Mouse (Mus musculus): ENCODE results near the gene Actl6b. TPM values are rescaled to one million over a fixed set of nuclear protein-coding genes. Genes with fewer than 3 reads are reported as not detected.

The Actl6b gene
- polyA plus RNA-seq, 1 experiment from 2014 or later: 0.40 TPM

DNA sequence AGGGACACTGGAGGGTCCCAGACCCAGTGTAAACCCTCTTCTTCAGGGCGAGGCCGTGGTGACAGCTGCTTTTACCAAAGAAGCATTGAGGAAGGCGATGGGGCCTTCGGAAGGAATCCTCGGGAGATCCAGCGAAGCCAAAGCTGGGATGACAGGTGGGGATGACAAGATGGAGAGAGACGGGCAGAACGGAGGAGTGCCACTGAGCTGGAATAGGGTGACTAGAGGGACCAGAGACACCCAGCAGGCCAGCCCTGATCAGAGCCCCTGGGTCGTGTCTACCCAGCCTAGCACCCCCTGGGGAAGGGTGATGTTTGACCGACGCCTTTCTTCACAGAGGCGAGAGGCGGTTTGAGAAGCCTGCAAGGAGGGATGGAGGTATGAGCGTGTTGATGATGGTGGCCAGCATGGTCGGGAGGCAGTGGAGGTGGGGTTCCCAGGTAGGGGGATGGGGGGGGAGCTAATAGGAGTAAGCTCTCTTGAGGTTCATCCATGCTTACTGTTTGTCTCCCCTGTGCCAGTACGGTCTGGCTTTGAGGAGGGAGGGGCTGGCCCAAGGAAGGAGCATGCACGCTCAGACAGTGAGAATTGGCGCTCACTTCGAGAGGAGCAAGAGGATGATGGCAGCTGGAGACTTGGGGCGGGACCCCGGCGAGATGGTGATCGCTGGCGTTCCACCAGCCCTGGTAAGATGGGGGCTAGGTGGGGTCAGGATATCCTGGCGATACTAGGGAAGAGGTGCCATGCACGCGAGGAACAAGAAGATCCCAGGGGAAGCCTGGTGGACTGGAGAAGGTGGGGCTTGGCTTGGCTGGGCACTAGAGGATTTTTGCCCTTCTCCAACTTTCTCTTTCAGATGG lies 33.4 kb upstream of the Actl6b start:
- WGBS: 93% methylated on average over 27 of the region's 27 CpGs
- Histone ChIP-seq H3K4me1 (ENCODE audit: insufficient read depth, low read length) (peaks cover 9% of the 10 kb centered on the region; the same call in 1 of the 2 replicates), H3K27ac (ENCODE audit: low read length) (no peak overlapping the region), H3K4me2 (replicated peaks; ENCODE audit: low read depth, low read length) (no peak overlapping the region), H3K27me3 (ENCODE audit: insufficient read depth, low read length) (no peaks in the 10 kb centered on the region), H3K36me3 (ENCODE audit: insufficient read depth, low read length) (peaks cover 66% of the 10 kb centered on the region), H3K4me3 (ENCODE audit: low read length) (no peak overlapping the region), H3K9me3 (ENCODE audit: low read length) (no peaks in the 10 kb centered on the region), H3K9ac (replicated peaks; ENCODE audit: low read length) (no peak overlapping the region)
- no peak for ATAC-seq (ENCODE audit: low FRiP score, low TSS enrichment)

DNA sequence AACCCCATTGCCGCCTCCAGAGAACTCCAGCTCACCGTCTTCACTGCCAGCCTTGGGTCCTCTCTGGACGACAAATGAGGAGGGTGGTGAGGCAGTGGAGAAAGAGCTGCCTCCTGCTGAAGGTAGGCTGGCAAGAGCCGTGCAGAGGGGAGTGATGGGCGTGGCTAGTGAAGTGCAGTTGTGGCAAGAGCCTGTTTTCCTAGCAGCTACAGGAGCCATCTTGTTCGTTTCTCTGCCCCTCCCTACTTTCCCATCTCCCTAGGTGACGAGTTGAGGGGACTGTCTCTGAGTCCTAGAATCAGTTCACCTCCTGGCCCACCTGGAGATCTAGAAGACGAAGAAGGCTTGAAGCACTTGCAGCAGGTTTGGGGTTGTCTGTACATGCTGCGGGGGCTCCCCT lies 31.5 kb upstream of the Actl6b start:
- 80% methylated on average over 9 of the region's 9 CpGs for WGBS
- H3K4me3 ChIP-seq (ENCODE audit: low read length): no peak overlapping the region

DNA sequence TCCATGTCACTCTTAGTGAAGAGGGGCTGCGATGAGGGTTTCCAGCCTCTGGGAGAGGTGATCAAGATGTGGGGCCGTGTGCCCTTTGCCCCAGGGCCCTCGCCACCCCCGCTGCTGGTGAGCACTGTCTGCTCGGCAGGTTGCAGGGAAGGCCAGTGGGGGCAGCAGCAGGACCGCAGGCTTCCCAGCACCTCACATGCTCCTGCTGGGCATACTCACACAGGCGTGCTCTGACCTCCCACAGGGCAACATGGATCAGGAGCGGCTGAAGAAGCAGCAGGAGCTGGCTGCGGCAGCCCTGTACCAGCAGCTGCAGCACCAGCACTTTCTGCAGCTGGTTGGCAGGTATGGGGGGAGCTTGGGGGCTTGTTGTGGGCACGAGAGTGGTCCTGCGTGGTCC lies 30.6 kb upstream of the Actl6b start:
- Histone ChIP-seq H3K4me1 (ENCODE audit: insufficient read depth, low read length) (no peaks in the 10 kb centered on the region; the same call in 1 of the 2 replicates), H3K27me3 (ENCODE audit: insufficient read depth, low read length) (no peaks in the 10 kb centered on the region), H3K36me3 (ENCODE audit: insufficient read depth, low read length) (peaks cover 87% of the 10 kb centered on the region), H3K27ac (ENCODE audit: low read length) (no peak overlapping the region), H3K4me3 (ENCODE audit: low read length) (no peak overlapping the region), H3K9ac (replicated peaks; ENCODE audit: low read length) (no peak overlapping the region), H3K9me3 (ENCODE audit: low read length) (no peaks in the 10 kb centered on the region), H3K4me2 (replicated peaks; ENCODE audit: low read depth, low read length) (no peak overlapping the region)
- WGBS: 74% methylated on average over 11 of the region's 11 CpGs
- no peak for ATAC-seq (ENCODE audit: low FRiP score, low TSS enrichment)

More for the DNA sequence above, 31.5 kb upstream of the Actl6b start:
- Histone ChIP-seq H3K9me3 (ENCODE audit: low read length) (no peaks in the 10 kb centered on the region), H3K9ac (replicated peaks; ENCODE audit: low read length) (no peak overlapping the region), H3K4me1 (ENCODE audit: insufficient read depth, low read length) (no peaks in the 10 kb centered on the region; the same call in 1 of the 2 replicates), H3K4me2 (replicated peaks; ENCODE audit: low read depth, low read length) (no peak overlapping the region), H3K36me3 (ENCODE audit: insufficient read depth, low read length) (peaks cover 82% of the 10 kb centered on the region), H3K27ac (ENCODE audit: low read length) (no peak overlapping the region), H3K27me3 (ENCODE audit: insufficient read depth, low read length) (no peaks in the 10 kb centered on the region)
- ATAC-seq (ENCODE audit: low FRiP score, low TSS enrichment): no peak

DNA sequence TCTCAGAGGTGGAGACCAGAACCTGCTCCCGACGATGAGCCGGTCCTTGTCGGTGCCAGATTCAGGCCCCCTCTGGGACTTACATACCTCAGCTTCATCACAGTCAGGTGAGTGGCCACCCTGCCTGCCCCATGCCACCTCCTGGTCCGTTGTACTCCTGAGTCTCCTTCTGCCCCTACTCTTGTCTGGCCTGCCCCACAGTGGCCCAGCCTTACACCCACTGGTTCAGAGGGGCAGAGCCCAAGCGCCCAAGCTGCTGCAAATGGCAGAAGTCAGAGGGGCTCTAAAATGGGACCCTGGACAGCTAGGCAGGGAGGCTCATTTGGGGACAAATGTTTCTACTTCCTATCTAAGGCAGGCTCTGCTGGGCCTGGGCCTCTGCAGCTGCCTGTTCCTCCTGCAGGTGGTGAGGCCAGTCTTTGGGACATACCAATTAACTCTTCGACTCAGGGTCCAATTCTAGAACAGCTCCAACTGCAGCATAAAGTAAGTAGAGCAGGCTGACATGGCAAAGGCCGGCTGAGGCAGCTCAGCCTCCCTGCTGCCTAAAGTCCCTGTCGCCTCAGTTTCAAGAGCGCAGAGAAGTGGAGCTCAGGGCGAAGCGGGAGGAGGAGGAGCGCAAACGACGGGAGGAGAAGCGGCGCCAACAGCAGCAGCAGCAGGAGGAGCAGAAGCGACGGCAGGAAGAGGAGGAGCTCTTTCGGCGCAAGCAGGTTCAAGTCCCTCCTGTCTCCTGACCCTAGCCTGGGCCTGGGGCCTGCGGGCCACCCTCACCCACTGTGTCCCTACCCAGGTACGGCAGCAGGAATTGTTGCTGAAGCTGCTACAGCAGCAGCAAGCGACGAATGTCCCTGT lies 29.7 kb upstream of the Actl6b start:
- WGBS: 82% methylated on average over 25 of the region's 25 CpGs
- no peaks in the 10 kb centered on the region; the same call in 1 of the 2 replicates for H3K4me1 ChIP-seq (ENCODE audit: insufficient read depth, low read length)
- H3K4me3 ChIP-seq (ENCODE audit: low read length): no peak overlapping the region
- no peak overlapping the region for H3K9ac ChIP-seq (replicated peaks; ENCODE audit: low read length)
- H3K27ac ChIP-seq (ENCODE audit: low read length): no peak overlapping the region
- H3K27me3 ChIP-seq (ENCODE audit: insufficient read depth, low read length): no peaks in the 10 kb centered on the region
- peaks cover 94% of the 10 kb centered on the region for H3K36me3 ChIP-seq (ENCODE audit: insufficient read depth, low read length)
- no peak overlapping the region for H3K4me2 ChIP-seq (replicated peaks; ENCODE audit: low read depth, low read length)
- no peak for ATAC-seq (ENCODE audit: low FRiP score, low TSS enrichment)
- H3K9me3 ChIP-seq (ENCODE audit: low read length): no peaks in the 10 kb centered on the region

DNA sequence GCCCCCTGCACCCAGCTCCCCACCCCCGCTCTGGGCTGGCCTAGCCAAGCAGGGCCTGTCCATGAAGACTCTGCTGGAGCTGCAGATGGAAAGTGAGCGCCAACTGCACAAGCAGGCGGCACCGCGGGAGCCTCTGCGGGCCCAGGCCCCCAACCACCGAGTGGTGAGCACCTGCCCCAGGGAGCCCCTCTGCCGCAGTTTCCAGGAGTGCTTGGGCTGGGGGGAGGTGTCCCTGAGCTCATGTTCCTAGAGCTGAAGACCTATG lies 29.1 kb upstream of the Actl6b start:
- ATAC-seq (ENCODE audit: low FRiP score, low TSS enrichment): no peak
- H3K4me3 ChIP-seq (ENCODE audit: low read length): no peak overlapping the region
- no peak overlapping the region for H3K9ac ChIP-seq (replicated peaks; ENCODE audit: low read length)
- no peaks in the 10 kb centered on the region for H3K27me3 ChIP-seq (ENCODE audit: insufficient read depth, low read length)
- peaks cover 94% of the 10 kb centered on the region for H3K36me3 ChIP-seq (ENCODE audit: insufficient read depth, low read length)
- no peaks in the 10 kb centered on the region; the same call in 1 of the 2 replicates for H3K4me1 ChIP-seq (ENCODE audit: insufficient read depth, low read length)
- H3K9me3 ChIP-seq (ENCODE audit: low read length): no peaks in the 10 kb centered on the region
- WGBS: 89% methylated on average over 8 of the region's 8 CpGs
- H3K4me2 ChIP-seq (replicated peaks; ENCODE audit: low read depth, low read length): no peak overlapping the region
- no peak overlapping the region for H3K27ac ChIP-seq (ENCODE audit: low read length)

DNA sequence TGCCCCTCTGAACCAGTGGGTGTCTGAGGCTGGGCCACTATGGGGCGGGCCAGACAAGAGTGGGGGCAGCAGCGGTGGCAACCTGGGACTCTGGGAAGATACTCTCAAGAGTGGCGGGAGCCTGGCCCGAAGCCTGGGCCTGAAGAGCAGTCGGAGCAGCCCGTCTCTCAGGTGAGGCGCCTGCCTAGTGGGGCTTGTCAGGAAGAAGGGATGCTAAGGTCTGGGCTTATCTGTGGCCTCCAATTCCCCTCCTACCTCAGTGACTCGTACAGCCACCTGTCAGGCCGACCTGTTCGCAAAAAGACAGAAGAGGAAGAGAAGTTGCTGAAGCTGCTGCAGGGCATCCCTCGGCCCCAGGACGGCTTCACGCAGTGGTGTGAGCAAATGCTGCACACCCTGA lies 28.6 kb upstream of the Actl6b start:
- no peak overlapping the region for H3K4me3 ChIP-seq (ENCODE audit: low read length)

DNA sequence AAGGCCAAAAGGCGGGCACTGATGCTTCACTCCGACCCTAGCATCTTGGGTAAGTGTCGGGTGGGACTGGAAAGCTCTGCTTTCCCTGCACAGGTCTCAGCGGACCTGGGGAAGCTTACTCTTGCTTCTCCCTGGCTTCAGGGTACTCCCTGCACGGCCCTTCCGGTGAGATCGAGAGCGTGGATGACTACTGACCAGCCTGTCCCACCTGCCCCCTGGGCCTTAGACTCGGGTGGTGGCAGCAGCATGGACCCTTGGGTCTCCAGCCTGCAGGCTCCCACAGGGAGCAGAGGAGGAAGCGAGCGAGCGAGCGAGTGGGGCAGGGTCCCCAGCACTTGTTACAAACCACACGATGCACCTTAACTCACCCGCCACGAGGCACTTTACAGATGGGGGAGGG lies 27.8 kb upstream of the Actl6b start:
- peaks cover 91% of the 10 kb centered on the region for H3K36me3 ChIP-seq (ENCODE audit: insufficient read depth, low read length)
- H3K9me3 ChIP-seq (ENCODE audit: low read length): no peaks in the 10 kb centered on the region
- H3K9ac ChIP-seq (replicated peaks; ENCODE audit: low read length): no peak overlapping the region
- H3K4me2 ChIP-seq (replicated peaks; ENCODE audit: low read depth, low read length): no peak overlapping the region
- 73% methylated on average over 16 of the region's 16 CpGs for WGBS
- no peak overlapping the region for H3K27ac ChIP-seq (ENCODE audit: low read length)
- peaks cover 11% of the 10 kb centered on the region for H3K4me1 ChIP-seq (ENCODE audit: insufficient read depth, low read length)
- no peaks in the 10 kb centered on the region for H3K27me3 ChIP-seq (ENCODE audit: insufficient read depth, low read length)
- H3K4me3 ChIP-seq (ENCODE audit: low read length): no peak overlapping the region
- ATAC-seq (ENCODE audit: low FRiP score, low TSS enrichment): no peak

More for the DNA sequence above, 28.6 kb upstream of the Actl6b start:
- H3K4me2 ChIP-seq (replicated peaks; ENCODE audit: low read depth, low read length): no peak overlapping the region
- H3K9me3 ChIP-seq (ENCODE audit: low read length): no peaks in the 10 kb centered on the region
- no peak overlapping the region for H3K9ac ChIP-seq (replicated peaks; ENCODE audit: low read length)
- no peak overlapping the region for H3K27ac ChIP-seq (ENCODE audit: low read length)
- ATAC-seq (ENCODE audit: low FRiP score, low TSS enrichment): no peak
- H3K36me3 ChIP-seq (ENCODE audit: insufficient read depth, low read length): peaks cover 94% of the 10 kb centered on the region
- 81% methylated on average over 13 of the region's 13 CpGs for WGBS
- H3K27me3 ChIP-seq (ENCODE audit: insufficient read depth, low read length): no peaks in the 10 kb centered on the region
- peaks cover 4% of the 10 kb centered on the region; the same call in 1 of the 2 replicates for H3K4me1 ChIP-seq (ENCODE audit: insufficient read depth, low read length)

DNA sequence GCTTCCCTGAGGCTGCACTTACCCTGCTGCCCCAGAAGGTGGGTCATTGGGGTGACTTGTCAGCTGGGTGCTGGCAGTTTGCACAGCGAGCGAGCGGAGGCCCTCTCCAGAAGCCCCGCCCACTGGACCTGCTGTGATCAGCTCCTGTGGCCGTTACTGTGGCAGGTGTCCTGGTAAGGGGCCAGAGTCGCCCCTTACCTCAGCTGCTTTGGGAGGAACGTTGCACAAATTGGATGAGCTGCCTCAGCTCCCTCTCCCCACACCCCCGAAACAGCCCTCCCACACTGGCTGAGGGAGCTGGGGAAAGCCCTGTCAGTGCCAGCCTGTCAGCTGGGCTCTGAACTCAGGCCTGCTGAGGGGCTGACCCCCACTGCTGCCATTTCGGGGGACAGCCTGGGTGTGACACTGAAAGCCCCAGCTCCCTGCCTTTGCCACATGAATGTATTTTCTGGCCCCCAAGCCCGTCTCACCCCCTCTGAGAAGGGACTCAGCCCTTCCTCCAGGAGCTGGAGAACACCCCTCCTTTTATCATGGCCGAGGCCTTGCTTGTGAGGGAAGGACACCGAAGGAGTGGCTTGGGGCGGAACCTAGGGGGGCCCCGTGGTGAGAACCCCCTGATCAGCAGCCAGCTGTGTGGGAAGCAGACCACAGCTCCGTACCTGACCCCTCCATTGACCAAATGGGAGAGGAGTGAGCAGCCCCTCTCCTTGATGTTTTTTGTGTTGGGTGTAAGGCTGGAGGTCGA lies 27.0 kb upstream of the Actl6b start:
- Histone ChIP-seq H3K27ac (ENCODE audit: low read length) (0 out of 2 replicates have a peak overlapping the region, but pooled peaks have one; percentile 4), H3K9ac (replicated peaks; ENCODE audit: low read length) (no peak overlapping the region), H3K4me2 (replicated peaks; ENCODE audit: low read depth, low read length) (no peak overlapping the region), H3K9me3 (ENCODE audit: low read length) (no peaks in the 10 kb centered on the region), H3K4me3 (ENCODE audit: low read length) (no peak overlapping the region), H3K36me3 (ENCODE audit: insufficient read depth, low read length) (peaks cover 83% of the 10 kb centered on the region), H3K4me1 (ENCODE audit: insufficient read depth, low read length) (peaks cover 12% of the 10 kb centered on the region), H3K27me3 (ENCODE audit: insufficient read depth, low read length) (no peaks in the 10 kb centered on the region)
- ATAC-seq (ENCODE audit: low FRiP score, low TSS enrichment): no peak
- 38% methylated on average over 16 of the region's 16 CpGs for WGBS

DNA sequence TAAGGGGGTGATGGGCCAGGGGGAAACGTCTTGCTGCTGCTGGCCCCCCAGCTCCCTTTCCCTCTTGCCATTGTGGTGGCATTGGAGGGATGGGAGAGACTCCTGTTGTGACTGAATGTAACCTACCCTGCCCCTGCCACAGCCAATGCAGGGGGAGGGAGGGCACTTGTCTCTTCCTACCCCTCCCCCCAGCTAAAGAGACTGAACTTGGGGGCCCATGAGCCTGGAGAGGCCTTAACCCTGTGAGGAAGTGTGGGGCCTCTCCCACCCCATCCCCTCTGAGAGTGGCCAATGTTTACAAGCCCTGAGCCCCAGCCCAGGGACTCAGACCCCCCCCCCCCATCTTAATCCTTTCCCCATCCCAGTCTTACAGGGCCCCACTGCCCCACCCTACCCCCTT lies 25.9 kb upstream of the Actl6b start:
- H3K36me3 ChIP-seq (ENCODE audit: insufficient read depth, low read length): peaks cover 72% of the 10 kb centered on the region
- H3K27me3 ChIP-seq (ENCODE audit: insufficient read depth, low read length): no peaks in the 10 kb centered on the region
- no peak for ATAC-seq (ENCODE audit: low FRiP score, low TSS enrichment)
- no peak overlapping the region for H3K27ac ChIP-seq (ENCODE audit: low read length)
- H3K4me2 ChIP-seq (replicated peaks; ENCODE audit: low read depth, low read length): no peak overlapping the region
- H3K9me3 ChIP-seq (ENCODE audit: low read length): no peaks in the 10 kb centered on the region
- H3K9ac ChIP-seq (replicated peaks; ENCODE audit: low read length): no peak overlapping the region
- no peak overlapping the region for H3K4me3 ChIP-seq (ENCODE audit: low read length)
- H3K4me1 ChIP-seq (ENCODE audit: insufficient read depth, low read length): peaks cover 12% of the 10 kb centered on the region
- 56% methylated on average over 1 of the region's 1 CpGs for WGBS
